Mouse (Mus musculus) liver, postnatal 0 days (tissue): ENCODE data around the gene Rgl2. TPM values are rescaled to one million over a fixed set of nuclear protein-coding genes. Genes with fewer than 3 reads are reported as not detected.
"Not testable (repeated sequence)": the region's sequence is repeated elsewhere in the genome, so short reads cannot be mapped to it uniquely, and the experiment has no call there.

Source experiments
- ATAC-seq: fragments of 200-750 bp; cut with Nextera tagmentation; 2 replicates; pipeline ENCODE4 v1.8.0; 2017; ENCODE audit warnings: mild to moderate bottlenecking, moderate library complexity
- DNase-seq: peaks from one replicate; pipeline ENCODE4 v3.0.0-alpha.2; 2016
- H3K27ac ChIP-seq: fragments of 300-500 bp; sonication (generic); 2 replicates; pipeline ENCODE4 v1.5.1; 2014; ENCODE audit warnings: antibody characterized with exemption, moderate library complexity, mild to moderate bottlenecking, low read depth
- H3K27me3 ChIP-seq: fragments of 300-500 bp; sonication (generic); 2 replicates; pipeline ENCODE4 v1.6.1; 2014; ENCODE audit warnings: low read length, control low read depth, mixed read lengths; ENCODE audit not compliant: insufficient read depth
- H3K36me3 ChIP-seq: fragments of 300-500 bp; sonication (generic); replicated peaks from 2 replicates; pipeline ENCODE4 v1.6.1; 2014; ENCODE audit warnings: mild to moderate bottlenecking, control low read depth, low read length, moderate library complexity, mixed read lengths; ENCODE audit not compliant: insufficient read depth
- H3K4me1 ChIP-seq: fragments of 300-500 bp; sonication (generic); 2 replicates; pipeline ENCODE4 v1.6.1; 2014; ENCODE audit warnings: antibody characterized with exemption, mild to moderate bottlenecking, control low read depth; ENCODE audit not compliant: insufficient read depth
- H3K4me2 ChIP-seq: fragments of 300-500 bp; sonication (generic); 2 replicates; pipeline ENCODE4 v1.6.1; 2014; ENCODE audit warnings: low read depth, mild to moderate bottlenecking, low read length, moderate library complexity, mixed read lengths
- H3K4me3 ChIP-seq: fragments of 300-500 bp; sonication (generic); 2 replicates; pipeline ENCODE4 v1.5.1; 2014; ENCODE audit warnings: low read depth, low read length
- H3K9ac ChIP-seq: fragments of 300-500 bp; sonication (generic); replicated peaks from 2 replicates; pipeline ENCODE4 v1.6.1; 2014; ENCODE audit warnings: mild to moderate bottlenecking, moderate library complexity
- H3K9me3 ChIP-seq: fragments of 300-500 bp; sonication (generic); 2 replicates; pipeline ENCODE4 v1.6.1; 2016; ENCODE audit warnings: mild to moderate bottlenecking, control low read depth, low read length, mixed read lengths
- CTCF ChIP-seq: sonication (generic); IDR thresholded peaks from 2 replicates; pipeline ENCODE4 v1.5.1; 2016; ENCODE audit warnings: antibody characterized with exemption, low read depth
- EP300 ChIP-seq: IDR thresholded peaks from 2 replicates; pipeline ENCODE4 v1.6.1; 2016; ENCODE audit warnings: antibody characterized with exemption, low read depth, mild to moderate bottlenecking
- WGBS: fragments of 180-500 bp; shearing (Covaris S2); extraction: QIAGEN DNeasy Blood & Tissue Kit; methylation state at CpG from one replicate; pipeline ENCODE4 v1.1.7; 2014; ENCODE audit not compliant: insufficient replicate concordance; 5-methylcytosine and 5-hydroxymethylcytosine counted together
- polyA plus RNA-seq: library from polyadenylated mRNA; unstranded; fragments of >200 nt; fragmentation: Nextera tagmentation; extraction: Ambion mirVana; gene quantifications from 2 replicates; pipeline ENCODE4 v1.2.1, GENCODE M21; 2015

The Rgl2 gene
- polyA plus RNA-seq, 1 experiment from 2014 or later: 6.8 TPM

- H3K4me1 ChIP-seq: peaks cover 29% of the 10 kb centered on the region
- WGBS: 62% methylated on average over 7 of the region's 7 CpGs
- no peak overlapping the region for H3K9ac ChIP-seq
- TF ChIP-seq EP300 (no peak), CTCF (no peak)
- H3K27ac ChIP-seq: peak overlapping the region; percentile 64
- H3K4me2 ChIP-seq: 0 out of 2 replicates have a peak overlapping the region, but pooled peaks have one; percentile 10
- no peak overlapping the region for H3K4me3 ChIP-seq
- DNase-seq (no peak), ATAC-seq (no peak)
- no peaks in the 10 kb centered on the region for H3K27me3 ChIP-seq
- no peaks in the 10 kb centered on the region for H3K36me3 ChIP-seq
- H3K9me3 ChIP-seq: no peaks in the 10 kb centered on the region
Observed at GRCm38 (mm10) chr17:33900281-33900988, 28.9 kb upstream of the Rgl2 start.

DNA sequence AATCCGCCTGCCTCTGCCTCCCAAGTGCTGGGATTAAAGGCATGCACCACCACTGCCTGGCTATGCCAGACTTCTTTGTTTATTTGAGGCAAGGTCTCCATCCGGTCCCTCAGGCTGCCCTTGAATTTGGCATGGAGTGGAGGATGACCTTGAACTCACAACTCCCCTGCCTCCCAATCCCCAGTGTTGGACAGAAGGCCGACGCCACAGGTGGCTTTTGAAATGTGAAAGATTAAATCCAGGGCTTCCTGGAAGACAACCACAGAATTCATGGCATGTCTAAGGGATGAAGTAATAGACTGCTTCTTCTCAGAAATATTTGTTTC lies 28.4 kb upstream of the Rgl2 start:
- 74% methylated on average over 4 of the region's 4 CpGs for WGBS
- Histone ChIP-seq H3K9me3 (no peaks in the 10 kb centered on the region), H3K9ac (no peak overlapping the region), H3K4me1 (peaks cover 29% of the 10 kb centered on the region), H3K4me3 (no peak overlapping the region), H3K4me2 (no peak overlapping the region), H3K27me3 (no peaks in the 10 kb centered on the region), H3K36me3 (no peaks in the 10 kb centered on the region), H3K27ac (no peak overlapping the region)
- DNase-seq: no peak
- no peak for ATAC-seq
- no peak for TF ChIP-seq EP300
- no peak for TF ChIP-seq CTCF

DNA sequence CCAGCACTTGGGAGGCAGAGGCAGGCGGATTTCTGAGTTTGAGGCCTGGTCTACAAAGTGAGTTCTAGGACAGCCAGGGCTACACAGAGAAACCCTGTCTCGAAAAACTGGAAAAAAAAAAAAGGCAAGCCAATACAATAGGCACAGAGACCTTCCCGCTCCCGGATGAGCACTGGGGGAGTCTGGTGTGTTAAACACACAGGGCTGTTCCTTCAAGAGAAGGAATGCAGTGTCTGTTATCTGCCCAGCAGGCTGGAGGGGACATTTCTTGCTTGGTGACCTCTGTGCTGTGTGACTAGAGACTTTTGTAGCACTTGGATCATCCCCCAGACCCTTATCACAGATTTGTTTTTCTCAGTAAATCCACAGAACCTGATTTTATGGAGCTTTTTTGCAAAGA lies 27.7 kb upstream of the Rgl2 start:
- no peaks in the 10 kb centered on the region for H3K9me3 ChIP-seq
- peaks cover 29% of the 10 kb centered on the region for H3K4me1 ChIP-seq
- no peak overlapping the region for H3K4me3 ChIP-seq
- H3K27ac ChIP-seq: 0 out of 2 replicates have a peak overlapping the region, but pooled peaks have one; percentile 34
- H3K4me2 ChIP-seq: no peak overlapping the region
- no peaks in the 10 kb centered on the region for H3K36me3 ChIP-seq
- no peak for TF ChIP-seq CTCF
- DNase-seq (no peak), ATAC-seq (no peak)
- H3K9ac ChIP-seq: no peak overlapping the region
- no peaks in the 10 kb centered on the region for H3K27me3 ChIP-seq
- WGBS: 78% methylated on average over 4 of the region's 4 CpGs

GRCm38 (mm10) chr17:33902079-33902478 lies 27.3 kb upstream of the Rgl2 start:
- no peak overlapping the region for H3K4me3 ChIP-seq
- no peaks in the 10 kb centered on the region for H3K9me3 ChIP-seq
- no peaks in the 10 kb centered on the region for H3K27me3 ChIP-seq
- 0 out of 2 replicates have a peak overlapping the region, but pooled peaks have one; percentile 34 for H3K27ac ChIP-seq
- no peaks in the 10 kb centered on the region for H3K36me3 ChIP-seq
- ATAC-seq (no peak), DNase-seq (no peak)
- TF ChIP-seq CTCF (no peak), EP300 (no peak)
- 0 out of 2 replicates have a peak overlapping the region, but pooled peaks have one; percentile 9 for H3K4me2 ChIP-seq
- WGBS: 58% methylated on average over 4 of the region's 4 CpGs
- peaks cover 29% of the 10 kb centered on the region for H3K4me1 ChIP-seq
- no peak overlapping the region for H3K9ac ChIP-seq

GRCm38 (mm10) chr17:33902491-33902890 lies 26.9 kb upstream of the Rgl2 start:
- Histone ChIP-seq H3K4me2 (0 out of 2 replicates have a peak overlapping the region, but pooled peaks have one; percentile 9), H3K36me3 (no peaks in the 10 kb centered on the region), H3K4me3 (no peak overlapping the region), H3K4me1 (peaks cover 29% of the 10 kb centered on the region), H3K9me3 (no peaks in the 10 kb centered on the region), H3K9ac (no peak overlapping the region), H3K27ac (peak overlapping the region; percentile 31; the same call in 1 of the 2 replicates), H3K27me3 (no peaks in the 10 kb centered on the region)
- peak; percentile 19; the same call in 1 of the 2 replicates for ATAC-seq
- no peak for DNase-seq
- TF ChIP-seq CTCF: no peak
- no peak for TF ChIP-seq EP300
- 49% methylated on average over 7 of the region's 7 CpGs for WGBS

GRCm38 (mm10) chr17:33903911-33904651 lies 25.3 kb upstream of the Rgl2 start:
- not testable (repeated sequence) for ATAC-seq, DNase-seq, H3K4me2 ChIP-seq, H3K9me3 ChIP-seq, H3K36me3 ChIP-seq, H3K4me3 ChIP-seq, H3K27me3 ChIP-seq, H3K9ac ChIP-seq
- peaks cover 38% of the 10 kb centered on the region for H3K4me1 ChIP-seq
- WGBS: 76% methylated on average over 6 of the region's 6 CpGs
- H3K27ac ChIP-seq: peak overlapping the region; percentile 11; the same call in 1 of the 2 replicates

DNA sequence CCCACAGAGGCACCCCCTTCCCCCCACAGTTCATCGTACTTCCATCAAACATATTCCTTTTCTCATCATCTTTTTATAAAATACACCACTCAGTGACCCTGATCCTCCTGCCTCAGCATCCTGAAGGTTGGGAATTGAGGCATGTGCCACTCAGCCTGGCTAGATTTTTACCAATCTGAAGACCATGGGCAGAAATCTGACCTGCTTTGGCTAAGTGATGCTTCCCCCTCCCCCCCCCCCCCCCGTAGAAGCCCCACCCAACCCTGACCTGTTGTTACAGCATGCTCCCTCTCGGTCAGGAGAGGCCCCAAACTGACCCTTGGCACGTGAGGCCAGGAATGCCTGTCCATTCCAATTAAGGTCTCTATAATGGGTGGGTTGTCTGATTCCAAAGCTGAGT lies 24.5 kb upstream of the Rgl2 start, which contains the start of gene Platr17:
Platr17 (plus strand) TSS at position 301 of the 400 bp plus-strand sequence.
- Histone ChIP-seq H3K27ac (peak within 1 kb of the TSS; percentile 11; the same call in 1 of the 2 replicates), H3K4me1 (peaks cover 38% of the 10 kb centered on the region)
- not testable (repeated sequence) for DNase-seq, H3K9me3 ChIP-seq, H3K4me2 ChIP-seq, H3K4me3 ChIP-seq, ATAC-seq, H3K9ac ChIP-seq, H3K36me3 ChIP-seq, H3K27me3 ChIP-seq
- WGBS: 41% methylated on average over 3 of the region's 4 CpGs
